Mouse (Mus musculus) limb, embryonic 14.5 days (tissue): ENCODE measurements at regions not wholly inside any gene's neighbourhood (a gene's known extent, or its start where the extent isn't known, plus 50 kb on each side); places are given as distances from the start of the nearest gene placed in this dataset.
A peak's percentile ranks its signal among the peaks of the same experiment; 100 is the strongest.

Experiments used
- ATAC-seq: fragments of 200-750 bp; cut with Nextera tagmentation; 2 replicates; pipeline ENCODE4 v1.8.0; 2017; ENCODE audit warnings: low read depth, moderate number of reproducible peaks, moderate TSS enrichment; ENCODE audit not compliant: low FRiP score
- DNase-seq: peaks from one replicate; pipeline ENCODE4 v3.0.0-alpha.2; 2015; ENCODE audit warnings: low spot score
- H3K27ac ChIP-seq: fragments of 300-500 bp; sonication (generic); replicated peaks from 2 replicates; pipeline ENCODE4 v1.5.1; 2014; ENCODE audit warnings: low read depth, mild to moderate bottlenecking, low read length, moderate library complexity, mixed read lengths
- H3K27me3 ChIP-seq: fragments of 300-500 bp; sonication (generic); 2 replicates; pipeline ENCODE4 v1.6.1; 2014; ENCODE audit warnings: low read length, mixed read lengths; ENCODE audit not compliant: control insufficient read depth, insufficient read depth
- H3K36me3 ChIP-seq: fragments of 300-500 bp; sonication (generic); 2 replicates; pipeline ENCODE4 v1.6.1; 2014; ENCODE audit warnings: mild to moderate bottlenecking, low read length, moderate library complexity, mixed read lengths; ENCODE audit not compliant: control insufficient read depth, insufficient read depth
- H3K4me1 ChIP-seq: fragments of 300-500 bp; sonication (generic); 2 replicates; pipeline ENCODE4 v1.6.1; 2014; ENCODE audit warnings: antibody characterized with exemption, low read length, mixed read lengths; ENCODE audit not compliant: control insufficient read depth, insufficient read depth
- H3K4me2 ChIP-seq: fragments of 300-500 bp; sonication (generic); replicated peaks from 2 replicates; pipeline ENCODE4 v1.6.1; 2014; ENCODE audit warnings: low read depth, mild to moderate bottlenecking, low read length, moderate library complexity; ENCODE audit not compliant: severe bottlenecking
- H3K4me3 ChIP-seq: fragments of 300-500 bp; sonication (generic); replicated peaks from 2 replicates; pipeline ENCODE4 v1.5.1; 2014; ENCODE audit warnings: low read length
- H3K9ac ChIP-seq: fragments of 300-500 bp; sonication (generic); 2 replicates; pipeline ENCODE4 v1.6.1; 2014; ENCODE audit warnings: mild to moderate bottlenecking, low read depth, low read length, moderate library complexity; ENCODE audit not compliant: severe bottlenecking
- H3K9me3 ChIP-seq: fragments of 300-500 bp; sonication (generic); 2 replicates; pipeline ENCODE4 v1.6.1; 2016; ENCODE audit warnings: low read length; ENCODE audit not compliant: control insufficient read depth
- POLR2A ChIP-seq: fragments of 200-500 bp; IDR thresholded peaks from 2 replicates; pipeline ENCODE4 v1.8.0; 2012; ENCODE audit warnings: inconsistent platforms, mild to moderate bottlenecking, moderate library complexity, borderline replicate concordance; ENCODE audit not compliant: insufficient read depth, insufficient read length; ENCODE audit errors: extremely low read depth
- WGBS: fragments of 180-500 bp; shearing (Covaris S2); extraction: QIAGEN DNeasy Blood & Tissue Kit; methylation state at CpG from one replicate; pipeline ENCODE4 v1.1.7; 2014; 5-methylcytosine and 5-hydroxymethylcytosine counted together

GRCm38 (mm10) chr14:33813274-33813673 lies 110.1 kb upstream of the Gdf10 start:
- Histone ChIP-seq H3K27me3 (no peaks in the 10 kb centered on the region), H3K9ac (no peak overlapping the region), H3K4me2 (no peak overlapping the region), H3K4me3 (no peak overlapping the region), H3K36me3 (no peaks in the 10 kb centered on the region), H3K27ac (no peak overlapping the region), H3K9me3 (no peaks in the 10 kb centered on the region), H3K4me1 (peaks cover 19% of the 10 kb centered on the region)
- WGBS, result 82% methylated on average over 3 of the region's 3 CpGs
- ATAC-seq (no peak), DNase-seq (no peak)
- no peak for TF ChIP-seq POLR2A

- no peak overlapping the region for H3K4me3 ChIP-seq
- WGBS, result 86% methylated on average over 1 of the region's 1 CpGs
- no peak for DNase-seq
- H3K9ac ChIP-seq, result no peak overlapping the region
- peaks cover 11% of the 10 kb centered on the region for H3K4me1 ChIP-seq
- H3K4me2 ChIP-seq, result no peak overlapping the region
- H3K27ac ChIP-seq, result no peak overlapping the region
- H3K27me3 ChIP-seq, result no peaks in the 10 kb centered on the region
- no peaks in the 10 kb centered on the region for H3K9me3 ChIP-seq
- no peak for TF ChIP-seq POLR2A
- no peaks in the 10 kb centered on the region for H3K36me3 ChIP-seq
- ATAC-seq, result no peak
Measured at GRCm38 (mm10) chr14:33814107-33814506, 109.3 kb upstream of the Gdf10 start.

GRCm38 (mm10) chr14:33814599-33814998 lies 108.8 kb upstream of the Gdf10 start:
- Histone ChIP-seq H3K9me3 (no peaks in the 10 kb centered on the region), H3K36me3 (no peaks in the 10 kb centered on the region), H3K9ac (no peak overlapping the region), H3K4me1 (peaks cover 6% of the 10 kb centered on the region), H3K27me3 (no peaks in the 10 kb centered on the region), H3K27ac (no peak overlapping the region), H3K4me2 (no peak overlapping the region), H3K4me3 (no peak overlapping the region)
- ATAC-seq, result no peak
- TF ChIP-seq POLR2A, result no peak
- no peak for DNase-seq
- WGBS, result 86% methylated on average over 2 of the region's 2 CpGs

GRCm38 (mm10) chr14:33820541-33821260 lies 102.7 kb upstream of the Gdf10 start:
- ATAC-seq (0 out of 2 replicates have a peak, but pooled peaks have one; percentile 5), DNase-seq (no peak)
- Histone ChIP-seq H3K9me3 (no peaks in the 10 kb centered on the region), H3K9ac (no peak overlapping the region), H3K4me2 (no peak overlapping the region), H3K4me1 (peaks cover 33% of the 10 kb centered on the region), H3K36me3 (no peaks in the 10 kb centered on the region), H3K27me3 (no peaks in the 10 kb centered on the region), H3K27ac (no peak overlapping the region; the same call in 1 of the 2 replicates), H3K4me3 (no peak overlapping the region)
- no peak for TF ChIP-seq POLR2A
- WGBS, result 74% methylated on average over 14 of the region's 14 CpGs

GRCm38 (mm10) chr14:33821436-33821835 lies 102.0 kb upstream of the Gdf10 start:
- H3K4me1 ChIP-seq, result peaks cover 34% of the 10 kb centered on the region
- H3K4me2 ChIP-seq, result no peak overlapping the region
- no peaks in the 10 kb centered on the region for H3K36me3 ChIP-seq
- no peaks in the 10 kb centered on the region for H3K27me3 ChIP-seq
- no peak overlapping the region for H3K4me3 ChIP-seq
- TF ChIP-seq POLR2A, result no peak
- WGBS, result 40% methylated on average over 7 of the region's 7 CpGs
- DNase-seq (peak; percentile 49), ATAC-seq (peak; percentile 62; the same call in 1 of the 2 replicates)
- H3K27ac ChIP-seq, result no peak overlapping the region; the same call in 1 of the 2 replicates
- H3K9ac ChIP-seq, result no peak overlapping the region
- H3K9me3 ChIP-seq, result no peaks in the 10 kb centered on the region

- Histone ChIP-seq H3K9me3 (no peaks in the 10 kb centered on the region), H3K9ac (no peak overlapping the region), H3K27me3 (no peaks in the 10 kb centered on the region), H3K27ac (peak overlapping the region; percentile 53), H3K36me3 (no peaks in the 10 kb centered on the region), H3K4me3 (no peak overlapping the region), H3K4me1 (peaks cover 37% of the 10 kb centered on the region), H3K4me2 (no peak overlapping the region; the same call in 1 of the 2 replicates)
- TF ChIP-seq POLR2A, result no peak
- DNase-seq, result no peak
- ATAC-seq, result peak; percentile 56
- WGBS, result 35% methylated on average over 11 of the region's 11 CpGs
Measured at GRCm38 (mm10) chr14:33824421-33824874, 98.9 kb upstream of the Gdf10 start.
